Mouse (Mus musculus) fibroblast of lung, adult 2 months (primary cell): Measurements from ENCODE around the gene Myo16.

Experiments used
- DNase-seq: peaks from one replicate; pipeline ENCODE4 v3.0.0-alpha.2; 2011; ENCODE audit warnings: low read depth

Gene Myo16

GRCm38 (mm10) chr8:10677840-10678410 is 524.2 kb downstream of the Myo16 start:
- DNase-seq: no peak

GRCm38 (mm10) chr8:10681926-10682325 is 528.2 kb downstream of the Myo16 start:
- no peak for DNase-seq

GRCm38 (mm10) chr8:10683088-10683487 is 529.4 kb downstream of the Myo16 start:
- DNase-seq: no peak
